Mouse (Mus musculus) testis, adult 2 months (tissue): Measurements from ENCODE around the gene Nog. TPM values are rescaled to one million over a fixed set of nuclear protein-coding genes. Genes with fewer than 3 reads are reported as not detected.

Experiments
- H3K27ac ChIP-seq: fragments of 200-500 bp; 2 replicates; pipeline ENCODE4 v1.5.1; 2012; ENCODE audit warnings: low read depth, low read length; ENCODE audit not compliant: control insufficient read depth, insufficient read depth
- H3K27me3 ChIP-seq: fragments of 200-500 bp; 2 replicates; pipeline ENCODE4 v1.6.1; 2012; ENCODE audit warnings: mild to moderate bottlenecking, low read length, moderate library complexity; ENCODE audit not compliant: control insufficient read depth, insufficient read depth
- H3K36me3 ChIP-seq: fragments of 200-500 bp; 2 replicates; pipeline ENCODE4 v1.6.1; 2012; ENCODE audit warnings: mild to moderate bottlenecking, low read length; ENCODE audit not compliant: control insufficient read depth, insufficient read depth
- H3K4me1 ChIP-seq: fragments of 200-500 bp; 2 replicates; pipeline ENCODE4 v1.6.1; 2012; ENCODE audit warnings: low read length; ENCODE audit not compliant: control insufficient read depth, insufficient read depth
- H3K4me3 ChIP-seq: fragments of 200-500 bp; 2 replicates; pipeline ENCODE4 v1.5.1; 2012; ENCODE audit warnings: low read depth, mild to moderate bottlenecking, low read length, moderate library complexity, mixed read lengths; ENCODE audit not compliant: control insufficient read depth
- CTCF ChIP-seq: fragments of 200-500 bp; IDR thresholded peaks from 2 replicates; pipeline ENCODE4 v1.5.1; 2012; ENCODE audit warnings: low read depth, mild to moderate bottlenecking, inconsistent platforms, low read length, moderate library complexity; ENCODE audit not compliant: control insufficient read depth, insufficient read depth, insufficient replicate concordance
- POLR2A ChIP-seq: fragments of 200-500 bp; IDR thresholded peaks from 2 replicates; pipeline ENCODE4 v1.6.1; 2012; ENCODE audit warnings: low read depth, mild to moderate bottlenecking, inconsistent platforms, low read length, moderate library complexity; ENCODE audit not compliant: control insufficient read depth
- polyA plus RNA-seq: library from polyadenylated mRNA; depleted of rRNA; stranded (reverse); fragments of >200 nt; gene quantifications from 2 replicates; pipeline ENCODE4 v1.2.3, GENCODE M21; 2012; rRNA removed

Nog gene
- 0.11 TPM in 1 of 2 replicates, not detected in the other for polyA plus RNA-seq

GRCm38 (mm10) chr11:89302056-89302815 lies at the start of gene Nog:
Gene Nog (minus strand): TSS chr11:89302332.
- Histone ChIP-seq H3K4me1 (peaks cover 23% of the 10 kb centered on the region), H3K36me3 (no peaks in the 10 kb centered on the region), H3K27me3 (no peaks in the 10 kb centered on the region; the same call in 1 of the 2 replicates), H3K27ac (no peak within 1 kb of the TSS), H3K4me3 (peak within 1 kb of the TSS; percentile 26)
- TF ChIP-seq CTCF (no peak), POLR2A (no peak)

GRCm38 (mm10) chr11:89340238-89340637 lies 38.1 kb upstream of the Nog start:
- TF ChIP-seq POLR2A (no peak), CTCF (no peak)
- Histone ChIP-seq H3K36me3 (no peaks in the 10 kb centered on the region), H3K27me3 (no peaks in the 10 kb centered on the region), H3K27ac (no peak overlapping the region), H3K4me1 (peaks cover 4% of the 10 kb centered on the region), H3K4me3 (no peak overlapping the region)

- Histone ChIP-seq H3K4me1 (peaks cover 4% of the 10 kb centered on the region), H3K27me3 (no peaks in the 10 kb centered on the region), H3K27ac (no peak overlapping the region), H3K36me3 (no peaks in the 10 kb centered on the region), H3K4me3 (no peak overlapping the region)
- TF ChIP-seq CTCF (no peak), POLR2A (no peak)
These were observed 37.7 kb upstream of the Nog start for GRCm38 (mm10) chr11:89339783-89340182.

- TF ChIP-seq CTCF (no peak), POLR2A (no peak)
- Histone ChIP-seq H3K27me3 (no peaks in the 10 kb centered on the region), H3K4me3 (no peak overlapping the region), H3K27ac (no peak overlapping the region), H3K36me3 (no peaks in the 10 kb centered on the region), H3K4me1 (peaks cover 4% of the 10 kb centered on the region)
These were observed 35.8 kb upstream of the Nog start for GRCm38 (mm10) chr11:89337910-89338309.

GRCm38 (mm10) chr11:89327089-89327881 lies 25.2 kb upstream of the Nog start:
- H3K4me1 ChIP-seq, result no peaks in the 10 kb centered on the region
- H3K4me3 ChIP-seq, result no peak overlapping the region
- no peaks in the 10 kb centered on the region for H3K36me3 ChIP-seq
- TF ChIP-seq CTCF (no peak), POLR2A (no peak)
- no peaks in the 10 kb centered on the region for H3K27me3 ChIP-seq
- H3K27ac ChIP-seq, result no peak overlapping the region

GRCm38 (mm10) chr11:89321775-89322174 lies 19.6 kb upstream of the Nog start:
- TF ChIP-seq POLR2A, result no peak
- TF ChIP-seq CTCF, result no peak
- Histone ChIP-seq H3K4me3 (no peak overlapping the region), H3K36me3 (no peaks in the 10 kb centered on the region), H3K27me3 (no peaks in the 10 kb centered on the region), H3K4me1 (no peaks in the 10 kb centered on the region), H3K27ac (no peak overlapping the region)

- no peaks in the 10 kb centered on the region for H3K4me1 ChIP-seq
- TF ChIP-seq CTCF (no peak), POLR2A (no peak)
- H3K27me3 ChIP-seq, result no peaks in the 10 kb centered on the region
- H3K4me3 ChIP-seq, result no peak overlapping the region
- H3K36me3 ChIP-seq, result no peaks in the 10 kb centered on the region
- H3K27ac ChIP-seq, result no peak overlapping the region
These were observed 17.5 kb upstream of the Nog start for GRCm38 (mm10) chr11:89319675-89320074.
